Mouse (Mus musculus) liver, embryonic 14.5 days (tissue): ENCODE data around the gene Slc25a19. TPM values are rescaled to one million over a fixed set of nuclear protein-coding genes. Genes with fewer than 3 reads are reported as not detected.

ENCODE experiments used
- ATAC-seq: fragments of 200-750 bp; cut with Nextera tagmentation; 2 replicates; pipeline ENCODE4 v1.8.0; 2017; ENCODE audit warnings: moderate number of reproducible peaks, mild to moderate bottlenecking, moderate library complexity; ENCODE audit not compliant: insufficient read depth
- DNase-seq, 3 experiments: peaks; one replicate each; pipeline ENCODE4 v3.0.0-alpha.2; 2012 to 2013; ENCODE audit warnings: low read depth in 3 of 3, low spot score in 3 of 3
- H3K27ac ChIP-seq: fragments of 300-500 bp; sonication (generic); 2 replicates; pipeline ENCODE4 v1.5.1; 2014; ENCODE audit warnings: moderate library complexity, mild to moderate bottlenecking, control low read depth, inconsistent platforms
- H3K27me3 ChIP-seq: fragments of 300-500 bp; sonication (generic); 2 replicates; pipeline ENCODE4 v1.6.1; 2014; ENCODE audit warnings: mild to moderate bottlenecking, low read length, moderate library complexity; ENCODE audit not compliant: control insufficient read depth, insufficient read depth
- H3K36me3 ChIP-seq: fragments of 300-500 bp; sonication (generic); replicated peaks from 2 replicates; pipeline ENCODE4 v1.6.1; 2014; ENCODE audit warnings: low read depth; ENCODE audit not compliant: control insufficient read depth, insufficient read depth
- H3K4me1 ChIP-seq, 2 experiments: fragments of 200-500 bp in 1 of 2; fragments of 300-500 bp in 1 of 2; sonication (generic) in 1 of 2; replicated peaks; 2 replicates each; pipeline ENCODE4 v1.6.1; 2012 to 2014; ENCODE audit warnings: antibody characterized with exemption in 1 of 2, inconsistent platforms in 1 of 2, low read length in 1 of 2; ENCODE audit not compliant: control insufficient read depth in 2 of 2, insufficient read depth in 2 of 2
- H3K4me2 ChIP-seq: fragments of 300-500 bp; sonication (generic); 2 replicates; pipeline ENCODE4 v1.6.1; 2014; ENCODE audit warnings: low read depth, mild to moderate bottlenecking, control low read depth, moderate library complexity
- H3K4me3 ChIP-seq, 2 experiments: fragments of 200-500 bp in 1 of 2; fragments of 300-500 bp in 1 of 2; sonication (generic) in 1 of 2; 2 replicates each; pipeline ENCODE4 v1.5.1; 2012 to 2014; ENCODE audit warnings: low read depth in 2 of 2, low read length in 2 of 2, mild to moderate bottlenecking in 2 of 2, control low read depth in 1 of 2, inconsistent platforms in 1 of 2, moderate library complexity in 1 of 2; ENCODE audit not compliant: insufficient read depth in 1 of 2
- H3K9ac ChIP-seq: fragments of 300-500 bp; sonication (generic); replicated peaks from 2 replicates; pipeline ENCODE4 v1.6.1; 2014; ENCODE audit warnings: mild to moderate bottlenecking, control low read depth, moderate library complexity
- H3K9me3 ChIP-seq: fragments of 300-500 bp; sonication (generic); 2 replicates; pipeline ENCODE4 v1.6.1; 2016; ENCODE audit warnings: low read length, mixed read lengths; ENCODE audit not compliant: control insufficient read depth
- CTCF ChIP-seq: IDR thresholded peaks from 2 replicates; pipeline ENCODE4 v1.5.1; 2016; ENCODE audit warnings: antibody characterized with exemption, low read depth, control low read depth
- EP300 ChIP-seq: IDR thresholded peaks from 2 replicates; pipeline ENCODE4 v1.6.1; 2016; ENCODE audit warnings: antibody characterized with exemption, low read depth
- WGBS: fragments of 180-500 bp; shearing (Covaris S2); extraction: QIAGEN DNeasy Blood & Tissue Kit; methylation state at CpG from one replicate; pipeline ENCODE4 v1.1.7; 2014; ENCODE audit not compliant: insufficient replicate concordance; 5-methylcytosine and 5-hydroxymethylcytosine counted together
- polyA plus RNA-seq, 2 experiments: library from polyadenylated mRNA; depleted of rRNA in 1 of 2; stranded (reverse) in 1 of 2; unstranded in 1 of 2; fragments of >200 nt; fragmentation: Nextera tagmentation in 1 of 2; extraction: Ambion mirVana in 1 of 2; gene quantifications; 2 replicates each; pipeline versions ENCODE4 v1.2.1 to v1.2.3; 2012 to 2014

Slc25a19 gene
- polyA plus RNA-seq, 2 experiments = 8.5 to 10.5 TPM

GRCm38 (mm10) chr11:115604304-115604696, 23.8 kb downstream of the Slc25a19 start:
- Histone ChIP-seq H3K27me3 (no peaks in the 10 kb centered on the region), H3K9ac (peak overlapping the region; percentile 89), H3K4me3 (peak overlapping the region; percentile 86 to 96), H3K36me3 (peaks cover 31% of the 10 kb centered on the region), H3K4me2 (peak overlapping the region; percentile 96), H3K4me1 (peaks cover 12 to 17% of the 10 kb centered on the region in 2 experiments), H3K9me3 (no peaks in the 10 kb centered on the region), H3K27ac (no peak overlapping the region; the same call in 1 of the 2 replicates)
- no peak for TF ChIP-seq CTCF
- no peak for TF ChIP-seq EP300
- ATAC-seq (peak; percentile 5; the same call in 1 of the 2 replicates), DNase-seq (no peak)
- 0% methylated on average over 26 of the region's 26 CpGs for WGBS

GRCm38 (mm10) chr11:115603476-115604303, 24.4 kb downstream of the Slc25a19 start, which contains the start of the genes Mrps7 and Gga3:
Gene Mrps7, plus strand, starts transcription at chr11:115603925.
Gene Gga3, minus strand, starts transcription at chr11:115604051.
- peak within 1 kb of the TSS; percentile 96 for H3K4me2 ChIP-seq

DNA sequence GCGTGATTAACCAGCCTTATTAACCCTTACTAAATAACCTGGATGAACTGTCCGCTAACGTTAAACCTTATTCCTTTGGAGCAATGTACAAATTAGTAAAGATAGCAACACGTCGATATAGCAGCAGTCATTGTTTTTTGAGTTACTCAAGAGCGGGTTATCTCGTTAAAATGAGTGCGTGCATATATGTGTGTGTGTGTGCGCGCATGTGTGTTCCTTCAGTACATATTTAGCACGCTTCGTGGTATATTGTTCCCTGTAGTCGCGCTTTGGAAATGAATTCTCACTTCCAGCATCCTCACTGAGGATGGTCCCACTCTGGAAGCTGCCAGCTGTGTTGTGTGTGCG, 25.0 kb downstream of the Slc25a19 start:
- H3K4me3 ChIP-seq = peak overlapping the region; percentile 86 to 96
- 3% methylated on average over 15 of the region's 15 CpGs for WGBS
- peaks cover 12 to 17% of the 10 kb centered on the region in 2 experiments for H3K4me1 ChIP-seq
- TF ChIP-seq EP300 (no peak), CTCF (no peak)
- peaks cover 23% of the 10 kb centered on the region for H3K36me3 ChIP-seq
- ATAC-seq = peak; percentile 5; the same call in 1 of the 2 replicates
- H3K27ac ChIP-seq = peak overlapping the region; percentile 27
- H3K9ac ChIP-seq = peak overlapping the region; percentile 89
- no peaks in the 10 kb centered on the region for H3K27me3 ChIP-seq
- DNase-seq = no peak
- H3K4me2 ChIP-seq = peak overlapping the region; percentile 96
- H3K9me3 ChIP-seq = no peaks in the 10 kb centered on the region

More at GRCm38 (mm10) chr11:115603476-115604303, 24.4 kb downstream of the Slc25a19 start, which contains the start of the genes Mrps7 and Gga3:
- peak within 1 kb of the TSS; percentile 27 for H3K27ac ChIP-seq
- H3K36me3 ChIP-seq = peaks cover 25% of the 10 kb centered on the region
- no peaks in the 10 kb centered on the region for H3K27me3 ChIP-seq
- no peaks in the 10 kb centered on the region for H3K9me3 ChIP-seq
- under 1% methylated on average over 70 of the region's 93 CpGs for WGBS
- peak within 1 kb of the TSS; percentile 89 for H3K9ac ChIP-seq
- TF ChIP-seq CTCF (no peak), EP300 (peak; percentile 55; the same call in 1 of the 2 replicates)
- peaks cover 12 to 17% of the 10 kb centered on the region in 2 experiments for H3K4me1 ChIP-seq
- H3K4me3 ChIP-seq = peak within 1 kb of the TSS; percentile 86 to 96
- DNase-seq (peak; percentile 77 to 82 (median 78)), ATAC-seq (peak; percentile 96)

DNA sequence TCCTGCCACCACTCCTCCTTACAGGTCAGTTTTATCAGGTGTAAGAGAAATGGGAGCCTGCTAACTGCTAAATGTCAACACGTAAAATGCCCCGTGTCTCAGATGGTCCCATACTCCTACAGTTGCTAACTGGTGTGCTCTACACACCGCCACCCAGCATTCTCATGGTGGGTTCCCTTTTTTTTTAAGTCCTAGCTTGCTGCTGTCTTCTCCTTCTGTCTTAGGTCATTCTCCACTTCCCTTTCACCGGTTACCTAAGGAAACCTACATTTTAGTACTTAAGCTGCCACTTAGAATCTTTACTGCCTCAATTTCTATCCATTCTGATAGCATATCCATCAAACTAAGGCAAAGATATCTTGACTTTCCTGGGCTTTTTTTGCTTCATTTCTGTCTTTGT, 26.9 kb downstream of the Slc25a19 start:
- Histone ChIP-seq H3K4me3 (no peak overlapping the region), H3K9ac (no peak overlapping the region), H3K9me3 (no peaks in the 10 kb centered on the region), H3K27ac (no peak overlapping the region), H3K4me1 (peaks cover 12 to 17% of the 10 kb centered on the region in 2 experiments), H3K36me3 (peaks cover 17% of the 10 kb centered on the region), H3K27me3 (no peaks in the 10 kb centered on the region), H3K4me2 (no peak overlapping the region)
- no peak for TF ChIP-seq EP300
- no peak for DNase-seq
- WGBS = 46% methylated on average over 4 of the region's 4 CpGs
- ATAC-seq = no peak

GRCm38 (mm10) chr11:115600743-115601142, 27.4 kb downstream of the Slc25a19 start:
- TF ChIP-seq EP300 (no peak), CTCF (no peak)
- no peak overlapping the region for H3K27ac ChIP-seq
- peaks cover 15% of the 10 kb centered on the region for H3K36me3 ChIP-seq
- DNase-seq = no peak
- ATAC-seq = no peak
- no peaks in the 10 kb centered on the region for H3K9me3 ChIP-seq
- 91% methylated on average over 15 of the region's 15 CpGs for WGBS
- H3K4me1 ChIP-seq = peaks cover 12 to 17% of the 10 kb centered on the region in 2 experiments
- no peak overlapping the region for H3K9ac ChIP-seq
- no peak overlapping the region for H3K4me2 ChIP-seq
- H3K4me3 ChIP-seq = no peak overlapping the region
- H3K27me3 ChIP-seq = no peaks in the 10 kb centered on the region
